Mouse (Mus musculus) heart, embryonic 10.5 days (tissue): ENCODE data around the gene Retnlb. TPM values are rescaled to one million over a fixed set of nuclear protein-coding genes. Genes with fewer than 3 reads are reported as not detected.

ENCODE experiments used
- DNase-seq: peaks from one replicate; pipeline ENCODE4 v3.0.0-alpha.2; 2017; ENCODE audit warnings: low spot score
- H3K27ac ChIP-seq: fragments of 300-500 bp; sonication (generic); 2 replicates; pipeline ENCODE4 v1.5.1; 2016; ENCODE audit warnings: mild to moderate bottlenecking
- H3K27me3 ChIP-seq: fragments of 300-500 bp; sonication (generic); 2 replicates; pipeline ENCODE4 v1.6.1; 2016; ENCODE audit warnings: mild to moderate bottlenecking; ENCODE audit not compliant: poor library complexity, insufficient read depth, severe bottlenecking
- H3K36me3 ChIP-seq: fragments of 300-500 bp; sonication (generic); 2 replicates; pipeline ENCODE4 v1.6.1; 2016; ENCODE audit warnings: mild to moderate bottlenecking, moderate library complexity
- H3K4me1 ChIP-seq: fragments of 300-500 bp; sonication (generic); 2 replicates; pipeline ENCODE4 v1.6.1; 2016; ENCODE audit warnings: mild to moderate bottlenecking
- H3K4me3 ChIP-seq: fragments of 300-500 bp; sonication (generic); 2 replicates; pipeline ENCODE4 v1.5.1; 2016; ENCODE audit warnings: mild to moderate bottlenecking, moderate library complexity
- H3K9me3 ChIP-seq: fragments of 300-500 bp; sonication (generic); 2 replicates; pipeline ENCODE4 v1.6.1; 2016; ENCODE audit warnings: mild to moderate bottlenecking, moderate library complexity
- WGBS: fragments of 180-500 bp; shearing (Covaris S2); methylation state at CpG from one replicate; pipeline ENCODE4 v1.1.7; 2016; 5-methylcytosine and 5-hydroxymethylcytosine counted together
- polyA plus RNA-seq: library from polyadenylated mRNA; unstranded; fragments of >200 nt; fragmentation: Nextera tagmentation; extraction: Ambion mirVana; gene quantifications from 2 replicates; pipeline ENCODE4 v1.2.1, GENCODE M21; 2016

Retnlb gene
- not detected in 2 replicates for polyA plus RNA-seq

GRCm38 (mm10) chr16:48816695-48817094, at the start of gene Retnlb:
Gene Retnlb, plus strand, starts transcription at chr16:48816856.
- H3K4me3 ChIP-seq, result no peak within 1 kb of the TSS
- no peaks in the 10 kb centered on the region for H3K36me3 ChIP-seq
- H3K4me1 ChIP-seq, result no peaks in the 10 kb centered on the region
- no peaks in the 10 kb centered on the region for H3K27me3 ChIP-seq
- H3K9me3 ChIP-seq, result no peaks in the 10 kb centered on the region
- H3K27ac ChIP-seq, result no peak within 1 kb of the TSS
- WGBS, result 91% methylated on average over 2 of the region's 2 CpGs
- no peak for DNase-seq

DNA sequence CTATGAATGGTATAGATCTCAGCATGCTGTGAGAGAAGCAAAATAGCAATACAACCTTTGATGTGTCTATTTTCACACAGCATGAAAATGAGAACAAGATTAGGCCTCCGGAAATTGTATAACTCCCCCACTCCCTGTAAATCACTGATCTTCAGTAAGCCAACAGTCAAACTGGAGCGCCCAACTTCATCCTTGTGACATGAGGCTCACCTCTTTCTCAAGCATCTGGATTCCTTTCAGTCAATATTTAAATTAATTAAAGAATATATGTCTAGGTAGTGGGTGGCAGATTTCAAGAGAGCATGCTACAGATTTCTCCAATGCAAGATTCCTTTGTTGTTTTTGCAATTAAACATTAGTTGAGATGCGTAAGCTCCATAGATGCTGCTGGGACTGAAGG, 47.5 kb upstream of the Retnlb start:
- H3K4me3 ChIP-seq, result no peak overlapping the region
- no peaks in the 10 kb centered on the region for H3K4me1 ChIP-seq
- H3K36me3 ChIP-seq, result no peaks in the 10 kb centered on the region
- H3K9me3 ChIP-seq, result no peaks in the 10 kb centered on the region
- H3K27me3 ChIP-seq, result no peaks in the 10 kb centered on the region
- 91% methylated on average over 3 of the region's 3 CpGs for WGBS
- no peak overlapping the region for H3K27ac ChIP-seq
- no peak for DNase-seq

DNA sequence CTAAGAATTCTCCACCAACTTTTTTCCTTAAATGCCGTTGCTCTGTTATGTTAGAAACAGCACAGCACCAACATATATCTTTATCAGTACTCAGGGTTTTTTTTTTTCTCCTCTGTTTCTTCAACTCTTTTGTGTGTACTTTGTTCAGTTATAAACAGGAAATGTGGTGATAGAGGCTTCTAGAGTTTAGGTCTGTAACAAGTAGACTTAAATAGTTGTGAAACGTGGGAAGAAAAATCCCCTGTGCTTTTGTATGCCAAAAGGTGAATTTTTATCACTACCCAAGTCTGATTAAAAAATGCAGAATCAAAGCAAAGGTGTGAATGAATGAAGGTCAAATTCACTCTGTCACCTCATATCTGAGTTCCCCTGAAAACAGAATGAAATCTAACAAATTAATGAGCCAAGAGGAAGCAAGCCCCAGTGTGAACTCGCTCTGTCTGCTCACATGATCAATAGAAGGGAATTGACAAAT, 44.6 kb upstream of the Retnlb start, which contains the start of gene Trat1:
Gene Trat1 (minus strand): TSS at position 51 of the 475 bp plus-strand sequence.
- WGBS, result 71% methylated on average over 3 of the region's 3 CpGs
- H3K4me3 ChIP-seq, result no peak within 1 kb of the TSS
- H3K4me1 ChIP-seq, result no peaks in the 10 kb centered on the region
- no peak for DNase-seq
- no peaks in the 10 kb centered on the region for H3K9me3 ChIP-seq
- H3K36me3 ChIP-seq, result no peaks in the 10 kb centered on the region
- H3K27me3 ChIP-seq, result no peaks in the 10 kb centered on the region
- H3K27ac ChIP-seq, result no peak within 1 kb of the TSS

GRCm38 (mm10) chr16:48777254-48777653, 39.4 kb upstream of the Retnlb start:
- WGBS, result 63% methylated on average over 2 of the region's 2 CpGs
- H3K4me3 ChIP-seq, result no peak overlapping the region

GRCm38 (mm10) chr16:48786258-48786657, 30.4 kb upstream of the Retnlb start:
- Histone ChIP-seq H3K9me3 (no peaks in the 10 kb centered on the region), H3K4me1 (no peaks in the 10 kb centered on the region), H3K27me3 (no peaks in the 10 kb centered on the region), H3K36me3 (no peaks in the 10 kb centered on the region), H3K27ac (no peak overlapping the region), H3K4me3 (no peak overlapping the region)
- no peak for DNase-seq
- WGBS, result 73% methylated on average over 3 of the region's 3 CpGs

More at GRCm38 (mm10) chr16:48777254-48777653, 39.4 kb upstream of the Retnlb start:
- Histone ChIP-seq H3K36me3 (no peaks in the 10 kb centered on the region), H3K4me1 (no peaks in the 10 kb centered on the region), H3K27ac (no peak overlapping the region), H3K9me3 (no peaks in the 10 kb centered on the region), H3K27me3 (no peaks in the 10 kb centered on the region)
- no peak for DNase-seq

DNA sequence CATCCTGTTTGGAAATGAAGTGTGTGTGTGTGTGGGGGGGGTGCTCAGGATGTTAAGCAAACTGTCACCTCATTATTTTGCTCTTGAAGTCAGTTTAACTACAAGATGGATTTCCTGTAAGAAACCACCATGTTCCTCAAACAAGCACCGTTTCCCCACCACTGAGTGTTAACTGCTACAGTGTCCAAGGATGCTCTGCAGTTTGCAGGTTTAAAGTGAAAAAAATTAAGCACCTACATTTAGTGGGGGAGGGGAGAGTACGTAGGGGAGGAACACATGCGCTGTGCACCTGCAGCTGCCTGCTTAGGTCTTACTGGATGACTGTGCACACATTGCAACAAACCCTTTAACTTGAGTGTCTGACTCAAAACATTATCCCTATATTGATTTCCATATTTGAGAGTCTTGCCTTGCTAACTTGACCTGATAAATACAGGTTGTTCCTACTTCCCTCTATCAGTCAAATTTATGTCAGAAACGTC, 27.9 kb upstream of the Retnlb start:
- no peaks in the 10 kb centered on the region for H3K9me3 ChIP-seq
- H3K4me1 ChIP-seq, result no peaks in the 10 kb centered on the region
- no peak overlapping the region for H3K27ac ChIP-seq
- no peaks in the 10 kb centered on the region for H3K36me3 ChIP-seq
- WGBS, result 77% methylated on average over 4 of the region's 4 CpGs
- no peak overlapping the region for H3K4me3 ChIP-seq
- no peaks in the 10 kb centered on the region for H3K27me3 ChIP-seq
- DNase-seq, result no peak

DNA sequence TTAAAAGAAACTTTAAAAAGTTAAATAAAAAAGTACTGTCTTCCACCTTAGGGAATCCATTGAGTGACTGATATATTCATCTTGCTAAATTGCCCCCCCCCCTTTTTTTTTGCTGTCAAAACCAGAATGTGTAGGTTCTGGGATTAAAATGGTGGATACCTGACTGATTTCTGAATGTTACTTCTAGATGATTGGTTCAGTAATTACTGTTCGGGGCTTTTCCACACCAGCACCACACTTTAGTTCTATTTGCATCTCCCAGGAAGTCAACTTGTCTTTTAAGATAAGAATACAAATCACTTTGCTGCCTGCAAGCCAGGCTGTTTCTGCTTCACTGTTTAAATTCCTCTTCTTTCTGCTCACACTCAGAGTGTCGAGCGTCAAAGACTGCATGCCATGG, 18.4 kb upstream of the Retnlb start:
- no peaks in the 10 kb centered on the region for H3K4me1 ChIP-seq
- no peaks in the 10 kb centered on the region for H3K9me3 ChIP-seq
- no peak for DNase-seq
- no peak overlapping the region for H3K4me3 ChIP-seq
- WGBS, result 18% methylated on average over 3 of the region's 3 CpGs
- no peaks in the 10 kb centered on the region for H3K36me3 ChIP-seq
- H3K27ac ChIP-seq, result no peak overlapping the region
- H3K27me3 ChIP-seq, result no peaks in the 10 kb centered on the region

- no peak for DNase-seq
- WGBS, result 77% methylated on average over 3 of the region's 3 CpGs
Measured at GRCm38 (mm10) chr16:48799470-48799869, 17.2 kb upstream of the Retnlb start.

DNA sequence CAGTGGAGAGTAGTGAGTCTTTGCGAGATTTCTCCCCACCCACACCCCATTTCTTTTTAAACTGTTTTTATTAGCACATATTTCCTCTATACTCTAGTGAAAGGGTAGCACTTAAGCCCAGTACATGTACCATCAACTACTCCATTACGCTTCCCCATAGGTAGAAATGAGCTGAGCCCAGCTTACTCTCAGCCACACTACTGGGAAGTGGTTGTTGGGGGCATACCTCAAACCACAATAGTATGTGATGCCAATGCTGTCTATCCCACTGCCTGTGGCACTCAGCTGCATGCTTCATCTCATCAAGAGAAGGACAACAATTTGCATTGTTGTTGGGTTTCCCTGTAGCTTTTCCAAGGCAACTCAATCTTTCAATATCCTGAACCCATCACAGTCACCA, 15.8 kb upstream of the Retnlb start:
- no peak for DNase-seq
- Histone ChIP-seq H3K27me3 (no peaks in the 10 kb centered on the region), H3K4me3 (no peak overlapping the region), H3K27ac (no peak overlapping the region), H3K36me3 (no peaks in the 10 kb centered on the region), H3K9me3 (no peaks in the 10 kb centered on the region), H3K4me1 (no peaks in the 10 kb centered on the region)
- WGBS, result 81% methylated on average over 2 of the region's 2 CpGs

More at GRCm38 (mm10) chr16:48799470-48799869, 17.2 kb upstream of the Retnlb start:
- Histone ChIP-seq H3K4me1 (no peaks in the 10 kb centered on the region), H3K27me3 (no peaks in the 10 kb centered on the region), H3K9me3 (no peaks in the 10 kb centered on the region), H3K4me3 (no peak overlapping the region), H3K36me3 (no peaks in the 10 kb centered on the region), H3K27ac (no peak overlapping the region)

DNA sequence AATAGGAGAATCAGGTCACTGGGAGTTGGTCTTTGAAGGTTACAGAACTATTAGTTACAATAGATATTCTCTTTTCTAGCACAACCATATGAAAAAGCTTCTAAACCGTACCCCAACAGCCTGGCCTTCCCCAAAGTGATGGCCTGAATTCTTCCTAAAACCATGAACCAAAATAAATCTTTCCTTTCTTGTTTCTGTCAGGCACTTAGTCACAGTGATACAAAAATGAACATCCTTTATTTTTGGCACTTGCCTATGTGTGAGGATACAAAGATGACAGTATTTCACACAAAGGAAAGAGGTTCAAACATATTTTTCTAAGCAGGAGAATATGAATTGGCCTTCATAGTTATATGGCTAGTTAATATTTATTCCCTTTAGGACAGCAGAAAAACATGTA, 11.2 kb upstream of the Retnlb start:
- H3K27ac ChIP-seq, result no peak overlapping the region
- no peaks in the 10 kb centered on the region for H3K4me1 ChIP-seq
- no peaks in the 10 kb centered on the region for H3K27me3 ChIP-seq
- WGBS, result 76% methylated on average over 1 of the region's 1 CpGs
- no peaks in the 10 kb centered on the region for H3K9me3 ChIP-seq
- no peak overlapping the region for H3K4me3 ChIP-seq
- H3K36me3 ChIP-seq, result no peaks in the 10 kb centered on the region
- no peak for DNase-seq

DNA sequence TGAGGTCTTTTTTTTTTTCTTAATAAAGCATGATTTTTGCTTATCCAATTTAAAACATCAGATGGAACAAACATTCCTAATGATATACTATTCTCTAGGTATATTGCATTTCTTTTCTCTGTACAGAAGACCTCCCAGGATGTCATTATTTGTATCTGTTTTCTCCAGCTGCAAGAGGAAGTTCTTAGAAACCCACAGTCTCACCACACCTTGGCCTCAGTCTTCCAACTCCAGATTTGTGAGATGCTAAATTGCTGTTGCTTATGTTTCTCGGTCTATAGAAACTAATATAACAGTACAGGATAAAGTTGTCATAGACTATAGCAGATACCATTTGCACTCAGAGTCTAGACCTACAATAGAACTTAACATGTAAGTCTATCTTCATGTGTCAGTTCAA, 10.1 kb upstream of the Retnlb start:
- Histone ChIP-seq H3K4me3 (no peak overlapping the region), H3K9me3 (no peaks in the 10 kb centered on the region), H3K27me3 (no peaks in the 10 kb centered on the region), H3K36me3 (no peaks in the 10 kb centered on the region), H3K4me1 (no peaks in the 10 kb centered on the region), H3K27ac (no peak overlapping the region)
- DNase-seq, result no peak
- WGBS, result 76% methylated on average over 1 of the region's 1 CpGs

- no peak for DNase-seq
- Histone ChIP-seq H3K27ac (no peak overlapping the region), H3K4me3 (no peak overlapping the region), H3K4me1 (no peaks in the 10 kb centered on the region), H3K36me3 (no peaks in the 10 kb centered on the region), H3K9me3 (no peaks in the 10 kb centered on the region), H3K27me3 (no peaks in the 10 kb centered on the region)
- WGBS, result 45% methylated on average over 2 of the region's 2 CpGs
Measured at GRCm38 (mm10) chr16:48809374-48809773, 7.3 kb upstream of the Retnlb start.

- Histone ChIP-seq H3K4me1 (no peaks in the 10 kb centered on the region), H3K36me3 (no peaks in the 10 kb centered on the region), H3K4me3 (no peak overlapping the region), H3K27me3 (no peaks in the 10 kb centered on the region), H3K9me3 (no peaks in the 10 kb centered on the region), H3K27ac (no peak overlapping the region)
- DNase-seq, result no peak
- 77% methylated on average over 7 of the region's 7 CpGs for WGBS
Measured at GRCm38 (mm10) chr16:48811881-48812436, 4.7 kb upstream of the Retnlb start.

DNA sequence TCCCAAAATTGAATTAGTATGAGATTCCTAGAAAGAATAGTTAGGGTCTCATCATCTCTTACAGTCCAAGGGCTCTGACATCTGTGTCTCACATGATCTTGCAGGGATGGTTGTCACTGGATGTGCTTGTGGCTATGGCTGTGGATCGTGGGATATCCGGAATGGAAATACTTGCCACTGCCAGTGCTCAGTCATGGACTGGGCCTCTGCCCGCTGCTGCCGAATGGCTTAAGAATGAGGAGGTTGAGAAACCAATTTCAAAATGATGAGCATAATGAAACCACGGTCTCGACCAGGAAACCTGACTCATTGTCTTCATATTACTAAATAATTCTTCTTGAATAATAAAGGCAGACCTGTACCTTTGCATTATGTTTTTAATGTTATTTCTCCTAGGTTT, 1.9 kb downstream of the Retnlb start:
- no peaks in the 10 kb centered on the region for H3K4me1 ChIP-seq
- no peak for DNase-seq
- H3K9me3 ChIP-seq, result no peaks in the 10 kb centered on the region
- no peak overlapping the region for H3K27ac ChIP-seq
- no peaks in the 10 kb centered on the region for H3K36me3 ChIP-seq
- 86% methylated on average over 6 of the region's 6 CpGs for WGBS
- no peak overlapping the region for H3K4me3 ChIP-seq
- H3K27me3 ChIP-seq, result no peaks in the 10 kb centered on the region
